Mouse (Mus musculus): Measurements from ENCODE around the gene Ing4.

- TF ChIP-seq CTCF (IDR thresholded peaks at IDR 0.05; ENCODE audit: low read depth) (0 out of 2 replicates have a peak, but pooled peaks have one; percentile 1), EP300 (IDR thresholded peaks at IDR 0.05; ENCODE audit: low read depth) (no peak)
These were observed 57.2 kb downstream of the Ing4 start for GRCm38 (mm10) chr6:125096597-125097345.

All from liver, postnatal 0 days (tissue).